Mouse (Mus musculus) gastrocnemius, postnatal 36 days (tissue): ENCODE data around the gene Susd6. TPM values are rescaled to one million over a fixed set of nuclear protein-coding genes. Genes with fewer than 3 reads are reported as not detected.

Experiments
- DNase-seq, 2 experiments: peaks; one replicate each; pipeline ENCODE4 v3.0.0; 2022
- intact Hi-C: fragments of 180-260 bp; cut with DNase I; formaldehyde crosslinking; loops from one replicate; pipeline ENCODE4 v1.15.1; 2025
- total RNA-seq, 2 experiments: library from RNA; stranded (reverse); gene quantifications; 2 replicates each; pipeline ENCODE4 v1.2.3; 2021

Gene Susd6
- total RNA-seq, 2 experiments from 2014 or later: 29.6 to 30.3 TPM

DNA sequence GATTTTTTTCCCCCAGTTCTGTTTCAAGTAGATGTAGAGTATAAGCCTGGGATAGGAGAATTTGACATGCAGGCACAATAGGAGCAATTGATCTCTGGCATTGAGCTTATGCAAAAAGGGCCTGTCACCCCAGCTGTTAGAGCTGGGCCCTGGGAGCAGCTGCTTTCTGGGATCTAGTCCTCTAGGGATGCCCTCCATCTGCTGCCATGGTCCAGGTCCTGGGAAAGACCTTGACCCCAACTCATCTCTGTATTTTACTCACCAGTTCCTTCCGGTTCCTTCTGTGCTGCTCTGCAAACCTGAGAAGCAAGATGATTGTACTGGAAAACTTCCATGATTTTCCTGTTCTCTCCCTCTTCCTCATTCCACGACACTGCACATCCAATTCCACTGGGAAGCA lies 68.0 kb downstream of the Susd6 start:
- intact Hi-C loops: no loop called here
- no peak for DNase-seq

DNA sequence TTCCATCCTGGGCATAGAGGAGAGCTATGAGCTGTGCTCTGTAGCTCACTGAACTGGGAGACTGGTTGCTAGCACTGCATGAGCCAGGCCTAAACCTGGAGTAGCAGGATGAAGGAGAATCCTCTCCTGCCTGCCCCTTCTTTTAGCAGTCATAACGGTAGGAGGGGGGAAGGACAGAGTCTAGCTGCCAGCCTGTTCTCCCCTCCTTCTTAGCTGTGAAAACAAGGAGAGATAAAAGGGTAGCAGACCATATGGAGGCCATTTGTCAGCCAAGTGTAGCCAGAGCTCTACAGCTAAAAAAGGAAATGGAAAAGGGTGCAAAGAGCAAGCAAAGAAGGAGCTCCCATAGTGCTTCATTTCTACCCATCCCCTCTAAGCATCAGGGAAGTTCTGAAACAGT lies 71.6 kb downstream of the Susd6 start:
- intact Hi-C loops: no loop called here
- DNase-seq: no peak

DNA sequence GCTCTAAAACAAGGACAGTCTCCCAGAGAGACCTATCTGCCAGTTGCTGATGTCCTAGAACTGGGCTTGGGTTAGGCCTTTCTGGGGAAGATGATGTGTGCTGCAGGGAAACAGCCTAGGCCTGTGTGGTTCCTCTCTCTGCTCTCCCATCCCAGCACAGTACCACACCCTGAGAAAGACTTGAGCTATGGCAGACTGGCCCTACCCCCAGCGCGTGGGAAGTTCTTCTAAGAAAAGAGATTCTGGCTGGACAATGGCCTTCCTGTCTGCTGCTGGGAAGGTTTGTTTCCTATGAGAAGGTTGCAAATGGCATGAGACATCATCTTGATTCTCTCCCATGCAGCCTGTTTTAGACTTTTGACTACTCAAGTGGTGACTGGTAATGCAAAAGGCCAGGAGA lies 73.1 kb downstream of the Susd6 start:
- no peak for DNase-seq
- intact Hi-C loops: no loop called here

DNA sequence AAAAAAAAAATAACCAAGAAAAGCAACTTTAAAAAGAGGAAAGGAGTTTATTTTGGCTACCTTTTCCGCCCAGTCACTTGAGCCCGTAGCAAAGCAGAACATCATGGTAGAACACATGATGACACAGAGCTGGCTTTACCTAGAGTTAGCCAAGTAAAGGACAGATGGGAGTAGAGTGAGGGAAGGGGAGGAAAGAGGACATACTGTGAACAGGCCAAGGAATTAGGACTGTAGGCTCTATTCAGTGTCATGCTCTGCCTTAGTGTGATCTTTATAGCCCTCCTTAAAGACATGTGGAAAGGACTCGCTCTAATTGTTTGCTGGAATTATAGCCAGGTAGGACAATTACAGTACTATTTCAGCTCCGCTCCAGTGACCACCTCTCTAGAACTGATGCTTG lies 74.9 kb downstream of the Susd6 start:
- intact Hi-C loops: no loop called here
- no peak for DNase-seq

DNA sequence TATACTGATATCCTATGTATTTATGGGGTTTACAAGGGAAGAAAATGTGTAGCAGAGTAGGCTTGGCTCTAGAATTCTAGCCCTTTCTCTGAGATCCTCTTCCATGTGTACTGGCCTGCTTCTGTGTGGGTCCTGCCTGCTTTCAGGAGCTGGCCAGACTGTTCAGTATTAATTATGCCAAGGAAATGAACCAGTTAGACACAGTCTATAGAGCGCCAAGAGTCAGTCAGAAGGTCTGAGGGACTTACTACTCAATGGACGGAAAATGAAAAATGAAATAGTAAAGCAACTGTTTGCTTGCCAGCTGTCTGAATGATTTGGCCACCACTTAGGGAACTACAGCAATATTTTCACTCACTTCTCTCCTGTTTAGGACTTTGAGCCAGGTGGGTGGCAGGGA lies 75.7 kb downstream of the Susd6 start:
- intact Hi-C loops: no loop called here
- no peak for DNase-seq

DNA sequence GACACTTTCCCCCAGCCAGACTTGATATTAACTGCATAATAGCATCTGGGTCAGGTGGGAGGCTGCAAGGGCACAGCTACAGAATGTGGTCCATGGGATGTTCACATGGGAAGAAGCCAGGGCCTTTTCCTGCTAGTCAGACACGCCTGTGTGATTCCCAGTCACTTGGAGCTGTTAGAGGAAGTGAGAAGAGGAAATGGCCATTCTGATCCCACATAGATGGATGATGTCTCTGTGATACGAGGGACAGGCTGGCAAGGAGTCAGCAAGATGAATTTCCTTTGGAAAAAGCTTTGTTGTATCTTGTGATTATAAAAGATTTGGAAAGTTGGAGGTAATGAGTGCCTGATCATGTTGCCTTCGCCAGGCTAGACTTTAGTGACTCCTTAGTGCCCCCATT lies 76.8 kb downstream of the Susd6 start:
- intact Hi-C loops: loop anchor here (1.0 kb wide), 1 partner anchor 29 kb away; no protein-coding TSS in a partner anchor
- DNase-seq: no peak

DNA sequence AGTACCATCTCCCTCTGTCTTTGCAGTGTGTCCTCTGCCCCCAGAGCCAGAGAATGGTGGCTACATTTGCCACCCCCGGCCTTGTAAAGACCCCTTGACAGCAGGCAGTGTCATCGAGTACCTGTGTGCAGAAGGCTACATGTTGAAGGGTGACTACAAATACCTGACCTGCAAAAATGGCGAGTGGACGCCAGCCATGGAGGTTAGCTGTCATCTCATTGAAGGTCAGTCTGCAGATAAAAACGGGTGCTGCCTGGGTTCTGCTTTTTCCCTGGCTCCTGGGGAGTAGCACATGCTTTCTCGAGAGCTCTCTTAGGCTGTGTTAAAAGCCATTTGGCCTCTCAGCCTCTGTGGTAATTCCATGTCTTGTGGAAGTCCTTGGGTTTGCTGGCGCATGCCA lies 78.1 kb downstream of the Susd6 start:
- intact Hi-C loops: no loop called here
- DNase-seq: no peak

DNA sequence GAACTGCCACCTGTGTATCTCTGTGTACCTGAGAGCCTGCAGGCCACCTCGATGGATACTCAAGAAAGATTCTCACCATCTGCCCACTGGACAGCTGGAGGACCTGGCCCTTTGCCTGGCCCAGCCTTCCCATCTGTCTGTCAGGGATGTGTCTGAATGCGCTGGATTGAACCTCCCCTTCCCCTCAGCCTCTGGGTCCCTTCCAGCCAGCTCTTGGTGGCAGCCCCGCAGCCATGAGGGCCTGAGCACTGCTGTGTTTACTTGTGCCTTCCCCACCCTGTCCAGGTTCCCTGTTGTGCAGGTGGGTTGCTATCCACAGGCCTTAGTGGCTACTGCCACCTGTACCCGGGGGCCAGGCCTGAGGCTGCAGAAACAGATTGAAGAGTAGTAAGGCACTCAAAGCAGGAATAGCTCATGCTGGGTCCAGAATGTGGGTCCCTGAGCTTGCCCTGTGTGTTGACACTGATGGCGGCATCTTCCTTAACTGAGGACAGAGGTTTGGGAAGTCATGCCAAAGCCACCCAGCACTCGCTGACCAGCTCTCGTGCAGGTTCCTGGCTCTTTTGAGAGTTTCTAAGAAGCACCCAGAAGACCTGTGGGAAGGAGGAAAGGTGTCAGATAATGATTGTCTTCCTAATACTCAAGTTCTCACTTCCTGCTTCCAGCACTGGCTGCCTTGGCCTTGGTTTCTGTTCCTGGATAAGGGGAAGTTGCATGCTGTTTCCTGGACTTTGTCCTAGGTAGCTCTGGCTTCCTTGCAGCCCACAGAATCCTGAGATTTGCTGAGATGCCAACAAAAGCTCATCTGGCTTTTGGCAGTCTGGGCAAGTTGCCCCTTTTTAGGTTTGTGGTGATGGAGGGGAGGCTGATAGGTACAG lies 87.1 kb downstream of the Susd6 start:
- intact Hi-C loops: no loop called here
- no peak for DNase-seq

DNA sequence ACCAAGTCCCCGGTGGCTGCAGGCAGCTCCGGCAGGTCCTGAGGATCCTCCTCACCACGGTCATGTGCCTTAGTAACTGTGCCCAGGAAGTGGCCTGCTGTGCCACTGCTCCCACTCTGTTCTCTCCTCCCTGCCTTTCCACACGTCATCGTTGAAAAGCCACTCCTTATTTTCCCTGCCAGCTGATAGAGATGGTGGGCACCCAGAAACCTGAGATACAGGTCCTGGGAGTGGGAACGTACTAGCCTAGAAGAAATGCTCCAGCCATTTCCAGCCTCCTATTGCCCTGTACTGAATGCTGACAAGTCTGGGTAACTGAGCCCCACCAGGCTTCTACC lies 87.8 kb downstream of the Susd6 start:
- no peak for DNase-seq
- intact Hi-C loops: no loop called here

DNA sequence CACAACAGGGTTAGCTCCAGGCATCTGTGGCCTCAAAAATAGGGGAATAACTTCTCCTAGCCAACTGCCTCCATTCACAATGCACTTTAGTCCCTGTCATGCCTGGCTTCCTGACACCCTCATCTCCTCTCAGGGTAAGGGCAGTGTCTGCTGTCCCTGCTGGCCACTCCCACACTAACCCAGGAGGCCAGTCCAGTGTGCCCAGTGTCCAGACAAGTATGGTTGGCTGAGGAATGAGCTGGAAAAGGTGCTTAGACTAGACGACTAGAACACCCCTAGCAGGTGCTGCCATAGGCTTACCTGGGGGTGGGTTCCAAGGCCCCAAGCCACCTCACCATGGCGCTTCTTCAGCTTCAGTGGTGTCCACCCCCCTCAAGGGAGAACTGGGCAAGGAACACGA lies 88.3 kb downstream of the Susd6 start:
- no peak for DNase-seq
- intact Hi-C loops: no loop called here

DNA sequence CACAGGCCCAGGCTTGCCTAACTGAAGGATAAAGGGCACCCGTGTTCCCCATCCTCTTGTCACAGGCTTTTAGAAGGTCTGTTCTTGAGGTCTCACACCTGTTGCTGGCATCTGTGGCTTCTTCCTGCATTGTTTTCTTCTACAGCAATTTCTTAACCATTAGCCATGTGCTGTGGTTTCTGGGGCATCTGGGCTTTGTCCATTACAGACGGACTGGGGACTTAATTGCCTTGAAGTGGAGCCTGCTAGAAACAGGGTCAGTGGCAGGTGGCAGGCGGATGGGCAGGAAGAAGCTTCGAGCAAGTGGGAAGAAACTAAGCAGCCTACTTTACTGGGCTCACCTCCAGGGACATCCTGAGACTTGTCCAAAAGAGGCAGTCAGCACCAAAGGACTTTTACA lies 89.0 kb downstream of the Susd6 start:
- intact Hi-C loops: no loop called here
- no peak for DNase-seq

DNA sequence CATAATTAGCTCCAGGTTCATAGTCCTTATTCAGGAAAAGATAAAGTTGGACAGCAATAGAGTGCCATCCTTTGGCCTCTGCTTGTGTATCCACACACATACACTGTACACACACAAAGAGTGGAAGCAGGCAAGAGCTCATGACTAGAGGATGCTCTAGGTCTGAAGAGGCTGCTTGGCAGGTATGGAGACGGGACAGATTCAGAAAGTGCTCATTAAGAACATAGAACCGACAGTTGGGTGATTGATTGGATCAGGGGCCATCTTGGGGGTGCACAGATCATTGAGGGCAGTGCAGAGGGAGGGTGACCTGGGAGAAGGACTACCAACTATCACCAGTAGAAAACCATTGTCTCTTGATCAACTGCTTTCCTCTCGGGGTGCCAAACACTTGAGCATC lies 90.8 kb downstream of the Susd6 start:
- intact Hi-C loops: no loop called here
- no peak for DNase-seq

DNA sequence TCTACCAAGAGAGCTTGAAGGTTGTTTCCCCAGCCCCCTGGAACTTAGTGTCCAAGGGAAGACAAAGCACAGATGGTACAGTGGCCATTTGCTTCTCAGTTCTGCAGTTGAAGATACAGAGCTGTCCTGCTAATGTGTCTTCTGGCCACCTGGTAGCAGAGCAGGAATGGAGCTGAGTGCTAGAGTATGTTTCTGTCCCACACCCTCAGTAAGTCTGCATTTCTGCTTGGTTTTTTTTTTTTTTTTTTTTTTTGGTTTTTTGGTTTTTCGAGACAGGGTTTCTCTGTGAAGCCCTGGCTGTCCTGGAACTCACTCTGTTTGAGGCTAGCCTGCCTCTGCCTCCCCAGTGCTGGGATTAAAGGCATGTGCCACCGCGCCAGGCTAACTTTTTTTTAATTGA lies 93.0 kb downstream of the Susd6 start:
- DNase-seq: no peak
- intact Hi-C loops: no loop called here

DNA sequence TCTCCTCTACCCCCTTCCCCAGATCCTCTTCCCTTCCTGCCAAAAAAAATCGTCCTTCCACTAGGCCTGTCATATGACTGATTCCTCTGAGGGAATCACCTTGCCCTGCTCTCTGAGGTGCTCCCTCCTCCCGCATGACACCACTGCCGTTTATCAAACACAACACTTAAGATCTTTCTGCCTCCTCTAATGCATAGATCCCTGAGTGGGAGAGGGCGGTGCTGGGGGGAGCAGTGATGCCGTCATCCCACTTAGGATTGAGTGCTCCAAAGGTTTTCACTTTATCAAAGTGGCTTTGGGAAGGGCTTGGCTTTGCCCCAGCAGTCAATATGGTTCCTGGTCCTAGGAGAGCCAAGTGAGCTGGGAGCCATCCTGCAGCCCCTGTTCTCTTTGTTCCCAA lies 93.6 kb downstream of the Susd6 start:
- DNase-seq: no peak
- intact Hi-C loops: no loop called here

DNA sequence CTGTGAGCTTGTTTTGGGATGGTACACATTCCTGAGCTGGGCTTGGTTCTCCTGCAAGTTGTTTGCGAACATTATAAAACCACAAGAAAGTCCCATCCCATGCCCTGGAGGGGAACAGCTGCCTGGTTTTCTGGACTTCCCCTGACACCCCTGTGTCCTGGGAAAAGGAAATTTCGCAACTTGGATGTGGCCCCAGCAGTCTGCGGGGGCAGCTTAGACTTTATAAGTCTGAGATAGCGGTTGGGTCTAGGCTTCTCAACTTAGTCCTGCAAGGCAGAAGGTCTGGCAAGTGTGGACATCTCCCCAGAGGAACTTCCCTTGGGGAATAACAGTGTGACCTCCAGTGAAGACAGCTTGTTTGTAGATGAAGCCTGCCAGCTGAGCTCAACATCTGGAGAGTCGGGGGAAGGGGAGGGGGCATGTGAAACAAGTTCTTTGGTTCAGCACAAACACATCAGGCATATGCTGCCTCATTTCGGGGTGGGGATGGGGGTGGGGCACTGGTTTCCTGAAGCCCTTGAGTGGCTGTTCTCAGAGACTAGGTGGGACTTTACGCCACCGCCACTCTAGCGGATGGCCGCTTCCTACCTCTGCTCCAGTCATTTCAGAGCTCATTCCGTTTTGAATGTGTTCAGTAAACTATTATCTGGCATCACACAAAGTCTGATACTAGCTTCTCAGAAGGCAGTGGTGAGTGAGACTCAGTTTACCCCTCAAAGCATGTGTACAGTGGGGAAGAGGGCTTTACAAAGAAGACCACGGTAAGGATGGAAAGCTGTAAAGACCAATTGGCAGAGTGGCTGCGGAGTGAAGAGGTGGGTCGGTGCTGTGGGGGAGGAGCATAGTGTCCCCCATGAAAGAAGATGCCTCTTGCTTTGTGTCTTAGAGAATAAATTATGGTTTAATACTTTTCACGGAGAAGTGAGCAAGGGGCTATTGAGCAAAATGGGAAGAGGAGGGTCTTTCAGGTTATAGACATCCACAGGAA lies 95.3 kb downstream of the Susd6 start:
- intact Hi-C loops: no loop called here
- peak; percentile 56 to 64 for DNase-seq

DNA sequence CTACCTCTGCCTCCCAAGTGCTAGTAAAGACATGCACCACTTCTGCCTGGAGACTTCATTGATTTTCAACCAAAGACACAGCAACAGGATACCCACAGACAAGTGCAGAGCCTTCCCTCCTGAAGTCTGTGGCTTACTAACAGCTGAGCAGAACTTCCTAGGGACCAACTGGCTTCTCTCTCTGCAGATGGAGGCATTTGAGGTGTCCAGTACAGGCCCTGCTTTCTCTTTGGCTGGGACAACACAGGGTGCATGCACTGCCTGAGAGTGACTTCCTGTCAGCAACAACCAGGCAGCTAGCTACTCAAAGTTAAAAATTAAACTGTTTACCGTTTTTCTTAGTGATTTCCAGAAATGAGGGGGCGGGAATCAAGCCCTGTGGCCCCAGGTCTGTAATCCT lies 96.7 kb downstream of the Susd6 start:
- no peak for DNase-seq
- intact Hi-C loops: no loop called here

DNA sequence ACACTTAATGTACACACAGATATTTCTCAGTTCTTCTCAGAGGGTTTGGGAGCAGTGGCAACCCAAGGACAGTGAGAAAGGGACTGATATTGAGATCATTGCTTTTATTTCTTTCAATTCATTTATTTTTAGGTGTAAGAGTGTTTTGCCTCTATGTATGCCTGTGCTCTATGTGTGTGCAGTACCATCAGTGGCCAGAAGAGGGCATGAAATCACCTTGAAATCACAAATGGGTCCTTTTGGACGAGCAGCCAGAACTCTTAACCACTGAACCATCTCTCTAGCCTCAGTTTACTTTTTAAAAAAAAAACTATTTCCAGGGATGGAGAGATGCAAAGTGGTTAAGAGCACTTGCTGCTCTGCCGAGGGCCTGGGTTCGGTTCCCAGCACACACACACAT lies 99.0 kb downstream of the Susd6 start:
- intact Hi-C loops: no loop called here
- no peak for DNase-seq

DNA sequence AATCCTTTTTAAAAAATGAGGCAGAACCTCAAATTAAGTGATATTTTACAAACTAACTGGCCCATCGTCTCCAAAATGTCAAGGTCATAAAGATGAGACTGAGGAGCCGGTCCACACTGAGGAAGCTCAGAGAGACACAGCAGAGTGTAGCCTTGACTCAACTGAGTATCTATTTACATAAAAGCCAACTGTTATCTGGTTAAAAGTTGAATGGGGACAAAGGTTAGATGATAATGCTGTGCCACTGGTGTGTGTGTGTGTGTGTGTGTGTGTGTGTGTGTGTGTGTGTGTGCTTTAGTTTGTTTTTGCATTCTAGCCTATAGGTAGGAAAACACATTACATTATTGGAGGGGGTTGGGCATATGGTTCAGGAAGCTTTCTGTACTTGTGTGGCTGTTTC lies 100.8 kb downstream of the Susd6 start:
- intact Hi-C loops: no loop called here
- no peak for DNase-seq

DNA sequence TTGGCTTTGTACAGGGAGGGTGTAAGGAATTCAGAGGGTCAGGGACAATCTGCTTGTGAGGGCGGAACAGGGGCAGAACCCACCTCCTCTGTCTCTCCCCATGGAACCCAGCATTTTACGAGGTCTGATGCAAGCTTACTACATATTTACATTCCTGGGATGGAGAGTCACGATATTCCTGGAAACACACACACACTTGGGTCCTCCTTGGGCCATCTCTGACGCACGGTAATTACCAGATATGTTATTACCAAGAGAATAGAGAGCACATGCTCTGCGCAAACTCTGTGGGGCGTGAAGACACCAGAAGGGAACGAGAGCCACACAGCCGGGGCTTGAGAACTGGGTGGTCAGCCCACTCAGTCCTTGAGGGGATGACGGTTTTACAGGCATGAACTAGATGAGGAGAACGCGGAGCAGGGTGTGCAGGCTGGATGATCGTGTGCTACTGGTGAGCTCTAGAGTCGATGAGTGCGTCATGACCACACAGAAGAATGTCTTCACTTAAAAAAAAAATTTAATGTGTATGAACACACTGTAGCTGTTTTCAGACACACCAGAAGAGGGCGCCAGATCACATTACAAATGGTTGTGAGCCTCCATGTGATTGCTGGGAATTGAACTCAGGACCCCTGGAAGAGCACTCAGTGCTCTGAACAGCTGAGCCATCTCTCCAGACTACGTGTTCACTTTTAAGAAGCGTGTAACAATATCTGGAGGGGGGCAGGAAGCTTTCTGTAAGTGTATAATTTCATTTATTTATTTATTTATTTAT lies 103.6 kb downstream of the Susd6 start:
- DNase-seq: no peak
- intact Hi-C loops: no loop called here

DNA sequence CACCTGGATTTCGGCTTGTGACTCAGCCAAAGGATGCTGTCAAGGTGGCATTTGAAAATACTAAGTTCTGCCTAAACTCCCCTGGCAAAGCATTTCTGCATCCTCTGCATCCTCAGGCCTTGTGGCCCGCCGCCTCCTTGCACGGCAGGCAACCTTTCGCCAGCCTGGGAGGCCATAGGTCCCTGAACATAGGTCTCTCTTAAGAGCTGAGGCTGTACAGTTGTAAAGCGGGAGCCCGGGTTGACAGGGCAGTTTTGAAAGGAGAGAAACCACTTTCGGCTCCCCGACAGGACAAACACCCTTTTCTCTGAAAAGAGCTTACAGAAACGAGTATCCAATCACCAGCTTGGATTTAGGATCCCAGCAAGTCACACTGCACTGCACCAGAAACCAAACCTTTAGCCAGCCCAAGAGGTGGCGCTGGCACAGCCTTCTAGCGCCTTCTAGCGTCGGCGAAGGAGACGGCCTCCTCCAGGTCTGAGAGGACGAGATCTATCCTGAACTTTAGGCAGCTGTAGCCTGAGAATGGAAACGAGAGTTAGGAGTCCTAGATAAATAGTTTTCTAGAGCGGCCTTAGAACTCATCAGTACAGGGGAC lies 104.8 kb downstream of the Susd6 start:
- intact Hi-C loops: loop anchor here (1.0 kb wide), 1 partner anchor 126 kb away; no protein-coding TSS in a partner anchor
- peak; percentile 51 to 68 for DNase-seq
